Mouse (Mus musculus): ENCODE data around the gene Il25.

- TF ChIP-seq USF1 (IDR thresholded peaks at IDR 0.05; ENCODE audit: low read depth, low read length) (no peak), CTCF (conservative IDR thresholded peaks at IDR 0.05 in 1 of 2, IDR thresholded peaks at IDR 0.05 in 1 of 2; ENCODE audit: low read depth in 2 of 2, low read length in 2 of 2) (no peak), MAFK (IDR thresholded peaks at IDR 0.05; ENCODE audit: insufficient replicate concordance, low read length) (no peak), POLR2A (IDR thresholded peaks at IDR 0.05; ENCODE audit: low read depth, low read length) (no peak)
Observed at GRCm38 (mm10) chr14:54960769-54961168, 28.3 kb downstream of the Il25 start.

Measured in CH12.LX (cell line).